Mouse (Mus musculus): ENCODE results near the gene Olfr972. TPM values are rescaled to one million over a fixed set of nuclear protein-coding genes. Genes with fewer than 3 reads are reported as not detected.
"Not testable (repeated sequence)": the region's sequence is repeated elsewhere in the genome, so short reads cannot be mapped to it uniquely, and the experiment has no call there.

The Olfr972 gene
- total RNA-seq (2021) = not detected
- long read RNA-seq, experiment 1 = 0 reads
- long read RNA-seq, experiment 2 = 0 reads

GRCm38 (mm10) chr9:39866122-39866521 is at the start of gene Olfr972:
TSS of gene Olfr972 (plus strand) at chr9:39866422.
- DNase-seq (ENCODE audit: low spot score in 2 of 2) = no peak
- intact Hi-C loops (cut with DNase I) = no loop called here

GRCm38 (mm10) chr9:39836576-39836975 is 29.6 kb upstream of the Olfr972 start, which contains the start of gene Olfr971:
TSS of gene Olfr971 (plus strand) at chr9:39836876.
- intact Hi-C loops (cut with DNase I); DNase-seq (ENCODE audit: low spot score in 2 of 2): not testable (repeated sequence)

GRCm38 (mm10) chr9:39871986-39872385 is 5.8 kb downstream of the Olfr972 start:
- intact Hi-C loops (cut with DNase I); DNase-seq (ENCODE audit: low spot score in 2 of 2): not testable (repeated sequence)

- intact Hi-C loops (cut with DNase I); DNase-seq (ENCODE audit: low spot score in 2 of 2): not testable (repeated sequence)
These were observed 11.5 kb downstream of the Olfr972 start for GRCm38 (mm10) chr9:39877541-39878396.

GRCm38 (mm10) chr9:39905106-39905505 is 38.9 kb downstream of the Olfr972 start:
- DNase-seq (ENCODE audit: low spot score in 2 of 2) = no peak
- intact Hi-C loops (cut with DNase I) = no loop called here

- intact Hi-C loops (cut with DNase I) = no loop called here
- no peak for DNase-seq (ENCODE audit: low spot score in 2 of 2)
These were observed 40.8 kb downstream of the Olfr972 start, which contains the start of gene Olfr229 for GRCm38 (mm10) chr9:39907036-39907435. TSS of gene Olfr229 (plus strand) at chr9:39907336.

GRCm38 (mm10) chr9:39909939-39910338 is 43.7 kb downstream of the Olfr972 start:
- intact Hi-C loops (cut with DNase I) = no loop called here
- no peak for DNase-seq (ENCODE audit: low spot score in 2 of 2)

Other genes with a start within 250 kb of the Olfr972 start
- gene Olfr960, start 245.0 kb upstream of the Olfr972 start, total RNA-seq (2021) = not detected
- gene Olfr961, start 221.3 kb upstream of the Olfr972 start, total RNA-seq (2021) = not detected
- gene Olfr963, start 199.2 kb upstream of the Olfr972 start, total RNA-seq (2021) = not detected
- gene Olfr149, start 159.3 kb upstream of the Olfr972 start, total RNA-seq (2021) = not detected
- gene Olfr965, start 155.1 kb upstream of the Olfr972 start, total RNA-seq (2021) = not detected
- not detected for gene Olfr150, start 135.4 kb upstream of the Olfr972 start, total RNA-seq (2021)
- not detected for gene Olfr967, start 120.2 kb upstream of the Olfr972 start, total RNA-seq (2021)
- gene Olfr968, start 83.2 kb upstream of the Olfr972 start, total RNA-seq (2021) = not detected
- gene Olfr969, start 75.5 kb upstream of the Olfr972 start, total RNA-seq (2021) = not detected
- gene Olfr970, start 57.6 kb upstream of the Olfr972 start, total RNA-seq (2021) = not detected
- not detected for gene Olfr971, start 29.5 kb upstream of the Olfr972 start, total RNA-seq (2021)
- not detected for gene Olfr229, start 40.9 kb downstream of the Olfr972 start, total RNA-seq (2021)
- gene Olfr974, start 71.1 kb downstream of the Olfr972 start, total RNA-seq (2021) = not detected
- not detected for gene Olfr975, start 85.6 kb downstream of the Olfr972 start, total RNA-seq (2021)
- gene Olfr976, start 94.7 kb downstream of the Olfr972 start, total RNA-seq (2021) = not detected
- gene Olfr978, start 125.7 kb downstream of the Olfr972 start, total RNA-seq (2021) = not detected
- not detected for gene Olfr979, start 137.0 kb downstream of the Olfr972 start, total RNA-seq (2021)
- gene Olfr980, start 143.2 kb downstream of the Olfr972 start, total RNA-seq (2021) = not detected
- not detected for gene Olfr981, start 155.0 kb downstream of the Olfr972 start, total RNA-seq (2021)
- not detected for gene Olfr982, start 207.4 kb downstream of the Olfr972 start, total RNA-seq (2021)
- not detected for gene Olfr983, start 227.2 kb downstream of the Olfr972 start, total RNA-seq (2021)
- gene Olfr984, start 247.8 kb downstream of the Olfr972 start, total RNA-seq (2021) = under 1 TPM in 1 of 2 experiments, not detected in 1; 0.07 TPM

Data from left cerebral cortex, postnatal 14 days (tissue).